Mouse (Mus musculus): ENCODE measurements around the gene Nit1. TPM values are rescaled to one million over a fixed set of nuclear protein-coding genes. Genes with fewer than 3 reads are reported as not detected.

Gene Nit1
- 32.0 and 41.0 TPM in 2 replicates for polyA plus RNA-seq (2021; fragmentation: Nextera tagmentation)
- long read RNA-seq, experiment 1, transcript Nit1-202 (7 exons, 1,335 nt) = major isoform, 20 of 102 reads
- long read RNA-seq, experiment 1, transcript Nit1-205 (5 exons, 2,932 nt) = minor isoform, 5 of 102 reads
- long read RNA-seq, experiment 1, transcript Nit1-201 (7 exons, 3,041 nt) = minor isoform, 13 of 102 reads
- long read RNA-seq, experiment 1, partial matches to known transcripts = 32 of 102 reads
- long read RNA-seq, experiment 1, other reads (novel, unspliced or antisense) = 32 of 102 reads
- long read RNA-seq, experiment 2, transcript Nit1-201 (7 exons, 3,041 nt) = minor isoform, 9 of 66 reads
- long read RNA-seq, experiment 2, transcript Nit1-202 (7 exons, 1,335 nt) = major isoform, 12 of 66 reads
- long read RNA-seq, experiment 2, partial matches to known transcripts = 6 of 66 reads
- long read RNA-seq, experiment 2, other reads (novel, unspliced or antisense) = 39 of 66 reads

DNA sequence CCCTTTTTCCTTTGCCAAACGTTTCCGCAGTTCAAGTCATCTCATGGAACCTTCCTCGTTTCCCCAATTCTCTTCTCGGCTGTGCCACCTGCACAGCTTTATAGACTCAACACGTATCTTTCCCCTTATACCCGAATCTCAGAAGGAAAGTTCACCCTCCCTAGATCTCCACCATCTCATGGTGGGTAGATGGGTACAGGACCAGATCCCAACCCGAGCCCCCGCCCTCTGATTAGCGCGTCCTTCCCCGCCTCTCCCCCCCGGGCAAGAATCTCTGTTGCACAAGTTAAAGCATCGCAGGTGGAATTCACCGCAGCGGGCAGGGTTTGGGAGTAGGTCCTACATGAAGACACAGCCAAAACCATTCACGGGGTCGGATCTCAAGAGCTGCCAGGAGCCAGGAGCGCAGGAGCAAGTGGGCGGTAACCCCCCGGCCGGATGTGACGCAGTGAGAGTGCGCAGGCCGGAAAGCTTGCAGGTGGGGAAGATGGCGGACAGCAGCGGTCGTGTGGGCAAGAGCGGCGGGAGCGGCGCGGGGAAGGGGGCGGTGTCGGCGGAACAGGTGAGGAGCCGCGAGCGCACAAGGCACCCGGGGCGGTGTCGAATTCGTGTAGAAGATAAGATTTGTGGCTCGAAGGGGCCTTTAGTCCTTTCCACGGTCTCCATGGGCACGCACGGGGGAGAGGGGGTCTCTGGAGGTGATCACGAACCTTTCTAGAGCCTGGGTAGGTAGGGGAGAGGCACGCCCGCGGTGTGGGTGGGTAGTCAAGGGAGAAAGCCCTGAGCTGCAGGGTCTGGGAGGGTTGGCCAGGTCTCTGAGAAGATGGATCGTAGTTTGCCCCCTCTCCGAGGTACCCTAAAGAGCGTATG is at the start of gene Nit1, which contains the start of gene Pfdn2:
Gene Nit1 (minus strand): TSS at position 422 of the 870 bp plus-strand sequence.
Gene Pfdn2 (plus strand): TSS at position 446 of the 870 bp plus-strand sequence.

GRCm38 (mm10) chr1:171388376-171389102 is 43.1 kb upstream of the Nit1 start, which contains the start of gene Arhgap30:
TSS of gene Arhgap30 (plus strand) at chr1:171388954.

DNA sequence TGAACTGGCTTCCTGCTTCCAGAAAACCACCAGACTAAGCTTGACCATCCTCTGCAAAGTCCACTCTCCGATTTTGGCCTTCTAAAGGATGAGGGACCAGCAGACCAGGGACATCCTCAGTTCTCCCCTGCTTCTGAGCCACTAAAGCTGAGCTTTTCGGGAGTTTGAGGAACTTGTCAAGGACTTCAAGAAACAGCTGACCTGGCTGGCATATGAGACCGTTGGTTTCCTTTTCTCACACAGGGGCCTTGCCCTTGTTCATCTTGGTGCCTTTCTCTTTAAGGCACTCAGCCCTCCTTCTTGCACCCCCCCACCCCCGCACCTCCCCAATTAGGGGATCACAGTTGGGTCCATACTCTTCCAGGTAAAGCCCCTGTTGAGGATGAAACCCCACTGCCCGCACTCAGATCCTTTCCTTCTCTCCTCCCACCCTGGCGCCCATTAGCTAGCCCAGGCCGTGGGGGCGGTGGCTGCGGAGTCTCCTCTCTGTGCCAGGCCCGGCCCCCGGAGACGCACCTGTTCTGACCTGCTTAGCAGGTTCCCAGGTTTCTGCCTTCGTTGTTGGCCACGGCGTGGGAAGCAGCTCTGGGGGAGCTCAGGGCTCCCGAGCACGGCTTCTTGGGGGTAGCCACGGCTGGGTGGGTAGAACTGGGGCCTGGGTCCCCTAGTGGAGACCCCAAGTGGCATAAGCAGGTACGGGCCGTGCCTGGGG is 24.6 kb upstream of the Nit1 start, which contains the start of gene Nectin4:
Gene Nectin4 (plus strand): TSS at position 255 of the 712 bp plus-strand sequence.

GRCm38 (mm10) chr1:171360656-171361055 is 15.2 kb upstream of the Nit1 start, which contains the start of gene Klhdc9:
TSS of gene Klhdc9 (minus strand) at chr1:171360798.

GRCm38 (mm10) chr1:171328839-171329432 is 16.5 kb downstream of the Nit1 start, which contains the start of gene Dedd:
TSS of gene Dedd (plus strand) at chr1:171329145.

DNA sequence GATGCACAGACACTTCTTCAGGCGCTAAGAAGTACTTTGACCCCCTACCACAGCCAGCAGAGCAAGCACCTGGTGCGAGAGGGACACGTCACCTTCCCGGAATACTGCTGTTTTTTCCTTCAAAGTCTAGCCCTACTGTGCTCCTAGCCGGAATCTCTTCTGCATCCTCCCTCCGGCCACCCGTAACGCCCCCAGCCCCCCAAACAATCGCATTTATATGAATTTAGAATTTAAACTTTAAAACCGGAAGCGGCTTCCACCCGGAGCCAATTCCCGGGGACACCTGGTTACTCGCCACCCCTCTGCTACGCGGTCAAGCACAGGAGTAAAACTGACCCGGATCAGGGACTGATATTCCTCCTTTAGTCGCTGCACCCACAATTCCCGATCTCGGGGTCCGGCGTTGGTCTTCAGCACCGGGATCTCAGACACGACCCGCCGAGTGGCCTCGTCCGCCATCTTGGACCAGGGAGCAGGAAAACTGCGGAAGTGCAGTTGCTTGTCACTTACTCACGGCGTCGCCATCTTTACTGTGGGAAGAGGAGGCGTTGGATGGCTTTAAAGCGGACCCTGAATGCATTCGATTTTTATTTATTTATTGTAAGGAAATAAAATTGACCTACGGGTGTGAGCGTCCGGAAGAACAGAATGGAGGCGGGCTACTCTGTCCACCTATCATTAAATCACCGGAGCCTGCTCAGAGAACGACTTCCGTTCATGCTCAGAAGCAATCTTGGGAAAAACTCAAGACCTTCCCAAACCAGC is 51.0 kb downstream of the Nit1 start, which contains the start of gene Ufc1:
Gene Ufc1 (minus strand): TSS at position 727 of the 765 bp plus-strand sequence.

Other genes starting within 250 kb of the Nit1 start
- 1.7 and 2.8 TPM in 2 replicates for gene Cfap126, start 231.7 kb downstream of the Nit1 start, polyA plus RNA-seq (2021; fragmentation: Nextera tagmentation)
- 62.8 and 68.4 TPM in 2 replicates for gene Sdhc, start 195.0 kb downstream of the Nit1 start, polyA plus RNA-seq (2021; fragmentation: Nextera tagmentation)
- gene Mpz, start 194.9 kb downstream of the Nit1 start, polyA plus RNA-seq (2021; fragmentation: Nextera tagmentation) = 0.10 and 0.14 TPM in 2 replicates
- gene Pcp4l1, start 149.4 kb downstream of the Nit1 start, polyA plus RNA-seq (2021; fragmentation: Nextera tagmentation) = 128 and 132 TPM in 2 replicates
- gene Nr1i3, start 131.7 kb downstream of the Nit1 start, polyA plus RNA-seq (2021; fragmentation: Nextera tagmentation) = 0.09 and 0.15 TPM in 2 replicates
- 89.4 and 110 TPM in 2 replicates for gene Tomm40l, start 123.1 kb downstream of the Nit1 start, polyA plus RNA-seq (2021; fragmentation: Nextera tagmentation)
- 3.2 and 4.7 TPM in 2 replicates for gene Apoa2, start 120.6 kb downstream of the Nit1 start, polyA plus RNA-seq (2021; fragmentation: Nextera tagmentation)
- 94.0 and 105 TPM in 2 replicates for gene Fcer1g, start 111.3 kb downstream of the Nit1 start, polyA plus RNA-seq (2021; fragmentation: Nextera tagmentation)
- 4.4 and 4.5 TPM in 2 replicates for gene Adamts4, start 95.2 kb downstream of the Nit1 start, polyA plus RNA-seq (2021; fragmentation: Nextera tagmentation)
- 129 and 207 TPM in 2 replicates for gene Ndufs2, start 94.3 kb downstream of the Nit1 start, polyA plus RNA-seq (2021; fragmentation: Nextera tagmentation)
- 53.3 and 58.3 TPM in 2 replicates for gene B4galt3, start 75.3 kb downstream of the Nit1 start, polyA plus RNA-seq (2021; fragmentation: Nextera tagmentation)
- 9.7 and 14.4 TPM in 2 replicates for gene Ppox, start 64.5 kb downstream of the Nit1 start, polyA plus RNA-seq (2021; fragmentation: Nextera tagmentation)
- gene Usp21, start 57.7 kb downstream of the Nit1 start, polyA plus RNA-seq (2021; fragmentation: Nextera tagmentation) = 39.2 and 44.6 TPM in 2 replicates
- gene Ufc1, start 50.6 kb downstream of the Nit1 start, polyA plus RNA-seq (2021; fragmentation: Nextera tagmentation) = 171 and 203 TPM in 2 replicates
- 35.3 and 38.1 TPM in 2 replicates for gene Dedd, start 16.5 kb downstream of the Nit1 start, polyA plus RNA-seq (2021; fragmentation: Nextera tagmentation)
- gene Pfdn2, start within 50 bp of the Nit1 start, polyA plus RNA-seq (2021; fragmentation: Nextera tagmentation) = 136 and 195 TPM in 2 replicates
- 9.3 and 10.6 TPM in 2 replicates for gene Klhdc9, start 15.2 kb upstream of the Nit1 start, polyA plus RNA-seq (2021; fragmentation: Nextera tagmentation)
- gene Nectin4, start 24.5 kb upstream of the Nit1 start, polyA plus RNA-seq (2021; fragmentation: Nextera tagmentation) = 1.9 and 2.0 TPM in 2 replicates
- gene Arhgap30, start 43.3 kb upstream of the Nit1 start, polyA plus RNA-seq (2021; fragmentation: Nextera tagmentation) = 0.60 and 0.85 TPM in 2 replicates
- gene Usf1, start 65.7 kb upstream of the Nit1 start, polyA plus RNA-seq (2021; fragmentation: Nextera tagmentation) = 37.9 and 48.2 TPM in 2 replicates
- gene Tstd1, start 73.2 kb upstream of the Nit1 start, polyA plus RNA-seq (2021; fragmentation: Nextera tagmentation) = 1.2 and 1.9 TPM in 2 replicates
- gene F11r, start 91.9 kb upstream of the Nit1 start, polyA plus RNA-seq (2021; fragmentation: Nextera tagmentation) = 8.6 TPM in 2 replicates
- 6.7 and 7.4 TPM in 2 replicates for gene Alyref2, start 157.8 kb upstream of the Nit1 start, polyA plus RNA-seq (2021; fragmentation: Nextera tagmentation)
- gene Itln1, start 189.6 kb upstream of the Nit1 start, polyA plus RNA-seq (2021; fragmentation: Nextera tagmentation) = not detected in 2 replicates
- 0.09 TPM in 1 of 2 replicates, not detected in the other for gene Cd244a, start 213.5 kb upstream of the Nit1 start, polyA plus RNA-seq (2021; fragmentation: Nextera tagmentation)